Mouse (Mus musculus): ENCODE measurements around the gene Ranbp2. TPM values are rescaled to one million over a fixed set of nuclear protein-coding genes. Genes with fewer than 3 reads are reported as not detected.

The Ranbp2 gene
- 24.5 and 24.6 TPM in 2 replicates for polyA plus RNA-seq (2015; fragmentation: Nextera tagmentation; extraction: Ambion mirVana)

GRCm38 (mm10) chr10:58446384-58447279 is at the start of gene Ranbp2:
Gene Ranbp2, plus strand, starts transcription at chr10:58446920.
- under 1% methylated on average over 84 of the region's 91 CpGs for WGBS
- Histone ChIP-seq H3K27me3 (no peaks in the 10 kb centered on the region), H3K9me3 (replicated peaks) (no peaks in the 10 kb centered on the region), H3K9ac (peak within 1 kb of the TSS; percentile 93), H3K4me3 (replicated peaks) (peak within 1 kb of the TSS; percentile 98), H3K4me2 (peak within 1 kb of the TSS; percentile 69), H3K4me1 (peaks cover 10% of the 10 kb centered on the region), H3K36me3 (no peaks in the 10 kb centered on the region), H3K27ac (peak within 1 kb of the TSS; percentile 98)
- peak; percentile 99 for ATAC-seq (replicated peaks; ENCODE audit: low FRiP score)

- WGBS = 93% methylated on average over 8 of the region's 8 CpGs
- no peak overlapping the region for H3K27ac ChIP-seq
Observed at GRCm38 (mm10) chr10:58398941-58399340, 47.8 kb upstream of the Ranbp2 start.

GRCm38 (mm10) chr10:58401838-58402237 is 44.9 kb upstream of the Ranbp2 start:
- Histone ChIP-seq H3K27ac (no peak overlapping the region), H3K4me3 (replicated peaks) (no peak overlapping the region), H3K9me3 (replicated peaks) (no peaks in the 10 kb centered on the region), H3K4me2 (no peak overlapping the region), H3K27me3 (no peaks in the 10 kb centered on the region), H3K9ac (no peak overlapping the region), H3K36me3 (peaks cover 57% of the 10 kb centered on the region), H3K4me1 (peaks cover 13% of the 10 kb centered on the region; the same call in 1 of the 2 replicates)
- WGBS = 78% methylated on average over 3 of the region's 3 CpGs
- no peak for ATAC-seq (replicated peaks; ENCODE audit: low FRiP score)

More at GRCm38 (mm10) chr10:58398941-58399340, 47.8 kb upstream of the Ranbp2 start:
- Histone ChIP-seq H3K4me2 (no peak overlapping the region), H3K4me1 (peaks cover 5% of the 10 kb centered on the region), H3K27me3 (no peaks in the 10 kb centered on the region), H3K4me3 (replicated peaks) (no peak overlapping the region), H3K36me3 (peaks cover 45% of the 10 kb centered on the region), H3K9ac (no peak overlapping the region), H3K9me3 (replicated peaks) (no peaks in the 10 kb centered on the region)
- no peak for ATAC-seq (replicated peaks; ENCODE audit: low FRiP score)

GRCm38 (mm10) chr10:58404639-58405038 is 42.1 kb upstream of the Ranbp2 start:
- Histone ChIP-seq H3K4me3 (replicated peaks) (no peak overlapping the region), H3K4me2 (no peak overlapping the region), H3K36me3 (peaks cover 72% of the 10 kb centered on the region), H3K27ac (peak overlapping the region; percentile 83), H3K9me3 (replicated peaks) (no peaks in the 10 kb centered on the region), H3K4me1 (peaks cover 13% of the 10 kb centered on the region; the same call in 1 of the 2 replicates), H3K9ac (no peak overlapping the region), H3K27me3 (no peaks in the 10 kb centered on the region)
- 83% methylated on average over 6 of the region's 6 CpGs for WGBS
- no peak for ATAC-seq (replicated peaks; ENCODE audit: low FRiP score)

- Histone ChIP-seq H3K4me1 (peaks cover 13% of the 10 kb centered on the region; the same call in 1 of the 2 replicates), H3K9me3 (replicated peaks) (no peaks in the 10 kb centered on the region), H3K4me2 (0 out of 2 replicates have a peak overlapping the region, but pooled peaks have one; percentile 9), H3K27me3 (no peaks in the 10 kb centered on the region), H3K27ac (peak overlapping the region; percentile 83), H3K9ac (no peak overlapping the region), H3K4me3 (replicated peaks) (no peak overlapping the region), H3K36me3 (peaks cover 76% of the 10 kb centered on the region)
- ATAC-seq (replicated peaks; ENCODE audit: low FRiP score) = peak; percentile 83
- 64% methylated on average over 4 of the region's 4 CpGs for WGBS
Observed at GRCm38 (mm10) chr10:58405285-58405948, 41.3 kb upstream of the Ranbp2 start.

- whole genome bisulfite sequencing = 74% methylated on average over 2 of the region's 2 CpGs
- Histone ChIP-seq H3K4me3 (replicated peaks) (no peak overlapping the region), H3K27me3 (no peaks in the 10 kb centered on the region), H3K27ac (peak overlapping the region; percentile 83), H3K36me3 (peaks cover 75% of the 10 kb centered on the region), H3K4me2 (0 out of 2 replicates have a peak overlapping the region, but pooled peaks have one; percentile 9), H3K9me3 (replicated peaks) (no peaks in the 10 kb centered on the region), H3K9ac (no peak overlapping the region), H3K4me1 (peaks cover 13% of the 10 kb centered on the region; the same call in 1 of the 2 replicates)
- peak; percentile 35; the same call in 1 of the 2 replicates for ATAC-seq (replicated peaks; ENCODE audit: low FRiP score)
Observed at GRCm38 (mm10) chr10:58405949-58406305, 40.8 kb upstream of the Ranbp2 start.

- H3K9me3 ChIP-seq (replicated peaks) = no peaks in the 10 kb centered on the region
- H3K36me3 ChIP-seq = peaks cover 91% of the 10 kb centered on the region
- 88% methylated on average over 4 of the region's 4 CpGs for WGBS
- ATAC-seq (replicated peaks; ENCODE audit: low FRiP score) = peak; percentile 64; the same call in 1 of the 2 replicates
- H3K27ac ChIP-seq = no peak overlapping the region
- H3K4me2 ChIP-seq = no peak overlapping the region
- no peak overlapping the region for H3K9ac ChIP-seq
- no peaks in the 10 kb centered on the region for H3K27me3 ChIP-seq
- no peak overlapping the region for H3K4me3 ChIP-seq (replicated peaks)
- H3K4me1 ChIP-seq = no peaks in the 10 kb centered on the region
Observed at GRCm38 (mm10) chr10:58412331-58412730, 34.4 kb upstream of the Ranbp2 start.

GRCm38 (mm10) chr10:58412852-58413251 is 33.9 kb upstream of the Ranbp2 start:
- Histone ChIP-seq H3K9me3 (replicated peaks) (no peaks in the 10 kb centered on the region), H3K36me3 (peaks cover 91% of the 10 kb centered on the region), H3K9ac (no peak overlapping the region), H3K27ac (no peak overlapping the region), H3K4me3 (replicated peaks) (no peak overlapping the region), H3K4me1 (no peaks in the 10 kb centered on the region), H3K4me2 (no peak overlapping the region), H3K27me3 (no peaks in the 10 kb centered on the region)
- ATAC-seq (replicated peaks; ENCODE audit: low FRiP score) = no peak

- ATAC-seq (replicated peaks; ENCODE audit: low FRiP score) = no peak
- no peaks in the 10 kb centered on the region for H3K4me1 ChIP-seq
- peaks cover 79% of the 10 kb centered on the region for H3K36me3 ChIP-seq
- H3K9me3 ChIP-seq (replicated peaks) = no peaks in the 10 kb centered on the region
- H3K9ac ChIP-seq = no peak overlapping the region
- H3K4me2 ChIP-seq = no peak overlapping the region
- 74% methylated on average over 3 of the region's 3 CpGs for WGBS
- H3K27ac ChIP-seq = no peak overlapping the region
- no peaks in the 10 kb centered on the region for H3K27me3 ChIP-seq
- no peak overlapping the region for H3K4me3 ChIP-seq (replicated peaks)
Observed at GRCm38 (mm10) chr10:58416702-58417101, 30.0 kb upstream of the Ranbp2 start.

GRCm38 (mm10) chr10:58418290-58418971 is 28.3 kb upstream of the Ranbp2 start:
- 91% methylated on average over 10 of the region's 10 CpGs for WGBS
- H3K9ac ChIP-seq = no peak overlapping the region
- H3K4me2 ChIP-seq = no peak overlapping the region
- peaks cover 75% of the 10 kb centered on the region for H3K36me3 ChIP-seq
- no peak for ATAC-seq (replicated peaks; ENCODE audit: low FRiP score)
- H3K27me3 ChIP-seq = no peaks in the 10 kb centered on the region
- H3K4me3 ChIP-seq (replicated peaks) = no peak overlapping the region
- H3K27ac ChIP-seq = no peak overlapping the region
- no peaks in the 10 kb centered on the region for H3K9me3 ChIP-seq (replicated peaks)
- H3K4me1 ChIP-seq = no peaks in the 10 kb centered on the region

- Histone ChIP-seq H3K9me3 (replicated peaks) (no peaks in the 10 kb centered on the region), H3K27ac (no peak overlapping the region), H3K9ac (no peak overlapping the region), H3K36me3 (peaks cover 26% of the 10 kb centered on the region), H3K4me2 (no peak overlapping the region), H3K4me1 (no peaks in the 10 kb centered on the region), H3K4me3 (replicated peaks) (no peak overlapping the region), H3K27me3 (no peaks in the 10 kb centered on the region)
- ATAC-seq (replicated peaks; ENCODE audit: low FRiP score) = no peak
- WGBS = 93% methylated on average over 2 of the region's 2 CpGs
Observed at GRCm38 (mm10) chr10:58427930-58428329, 18.8 kb upstream of the Ranbp2 start.

Measured in kidney, embryonic 15.5 days (tissue).